Mouse (Mus musculus) lung, postnatal 0 days (tissue): ENCODE results near the gene Tspan32.

ENCODE experiments used
- CTCF ChIP-seq: IDR thresholded peaks from 2 replicates; pipeline ENCODE4 v1.5.1; 2016; ENCODE audit warnings: antibody characterized with exemption, mild to moderate bottlenecking
- EP300 ChIP-seq: IDR thresholded peaks from 2 replicates; pipeline ENCODE4 v1.6.1; 2016; ENCODE audit warnings: antibody characterized with exemption, mild to moderate bottlenecking, control low read depth

DNA sequence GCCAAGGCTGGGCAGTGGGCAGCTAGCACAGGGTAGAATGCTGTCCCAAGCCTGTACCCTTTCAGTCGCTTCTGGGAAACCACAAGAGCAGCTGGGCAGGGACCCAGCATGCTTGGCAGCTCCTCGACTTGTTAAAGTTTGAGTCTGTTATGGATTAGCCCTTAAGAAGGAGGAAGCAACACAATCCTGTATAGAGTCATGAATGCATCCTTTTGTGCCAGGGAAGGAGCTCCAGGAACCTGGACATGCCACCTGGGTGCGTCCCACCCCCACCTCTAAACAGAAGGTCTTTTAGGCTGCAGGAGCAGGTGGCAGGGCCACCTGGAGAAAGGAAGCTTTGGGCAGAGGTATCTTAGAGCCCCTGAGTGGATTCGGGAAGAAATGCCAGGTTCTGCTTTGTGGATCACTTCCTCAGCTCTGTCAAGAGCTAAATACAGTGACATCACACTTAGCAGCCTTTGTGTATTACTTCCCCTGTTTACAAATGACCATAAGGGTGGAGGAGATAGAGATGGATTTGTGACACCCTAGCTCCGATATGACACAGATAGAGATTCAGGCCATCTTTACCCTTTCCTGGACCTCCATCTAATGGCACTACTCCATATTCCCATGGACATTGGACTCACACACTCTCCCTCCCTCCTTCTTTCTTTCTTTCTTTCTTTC lies 54.5 kb downstream of the Tspan32 start:
- TF ChIP-seq CTCF = no peak; the same call in 1 of the 2 replicates
- peak; percentile 94 for TF ChIP-seq EP300
